Mouse (Mus musculus) ES-Bruce4 (cell line): Measurements from ENCODE around the gene Medag. TPM values are rescaled to one million over a fixed set of nuclear protein-coding genes. Genes with fewer than 3 reads are reported as not detected.
A peak's percentile ranks its signal among the peaks of the same experiment; 100 is the strongest.

ENCODE experiments used
- H3K27ac ChIP-seq: 2 replicates; pipeline ENCODE4 v1.5.1; 2012; ENCODE audit warnings: low read length, inconsistent platforms; ENCODE audit not compliant: insufficient read depth
- H3K27me3 ChIP-seq: 2 replicates; pipeline ENCODE4 v1.6.1; 2012; ENCODE audit warnings: mild to moderate bottlenecking, low read length, inconsistent platforms; ENCODE audit not compliant: control insufficient read depth, poor library complexity, insufficient read depth, severe bottlenecking
- H3K36me3 ChIP-seq: 2 replicates; pipeline ENCODE4 v1.6.1; 2012; ENCODE audit warnings: inconsistent platforms, mild to moderate bottlenecking, low read length, moderate library complexity; ENCODE audit not compliant: control insufficient read depth, poor library complexity, insufficient read depth, severe bottlenecking
- H3K4me1 ChIP-seq: one replicate; pipeline ENCODE4 v1.8.1; 2011; ENCODE audit warnings: low read length; ENCODE audit not compliant: control insufficient read depth, insufficient read depth
- H3K4me3 ChIP-seq: 2 replicates; pipeline ENCODE4 v1.5.1; 2011; ENCODE audit warnings: low read depth, mild to moderate bottlenecking, low read length
- H3K9ac ChIP-seq: 2 replicates; pipeline ENCODE4 v1.6.1; 2012; ENCODE audit warnings: low read depth, mild to moderate bottlenecking, inconsistent platforms; ENCODE audit not compliant: poor library complexity, severe bottlenecking
- H3K9me3 ChIP-seq: replicated peaks from 2 replicates; pipeline ENCODE4 v1.6.1; 2012; ENCODE audit warnings: mild to moderate bottlenecking, low read length, inconsistent platforms; ENCODE audit not compliant: control insufficient read depth, poor library complexity, insufficient read depth, severe bottlenecking
- CTCF ChIP-seq: IDR thresholded peaks from one replicate; pipeline ENCODE4 v1.8.1; 2011; ENCODE audit warnings: low read depth, low read length
- EP300 ChIP-seq: IDR thresholded peaks from 2 replicates; pipeline ENCODE4 v1.6.1; 2011; ENCODE audit warnings: low read depth, low read length; ENCODE audit not compliant: insufficient read depth
- POLR2A ChIP-seq: IDR thresholded peaks from one replicate; pipeline ENCODE4 v1.8.1; 2011; ENCODE audit warnings: low read length; ENCODE audit not compliant: insufficient read depth
- polyA plus RNA-seq: library from polyadenylated mRNA; stranded (reverse); fragments of >200 nt; gene quantifications from 2 replicates; pipeline ENCODE4 v1.2.4, GENCODE M21; 2011; ENCODE audit warnings: low read depth; ENCODE audit not compliant: missing spikeins, insufficient read depth, insufficient read length

Gene Medag
- polyA plus RNA-seq, 1 experiment = 0.30 TPM

DNA sequence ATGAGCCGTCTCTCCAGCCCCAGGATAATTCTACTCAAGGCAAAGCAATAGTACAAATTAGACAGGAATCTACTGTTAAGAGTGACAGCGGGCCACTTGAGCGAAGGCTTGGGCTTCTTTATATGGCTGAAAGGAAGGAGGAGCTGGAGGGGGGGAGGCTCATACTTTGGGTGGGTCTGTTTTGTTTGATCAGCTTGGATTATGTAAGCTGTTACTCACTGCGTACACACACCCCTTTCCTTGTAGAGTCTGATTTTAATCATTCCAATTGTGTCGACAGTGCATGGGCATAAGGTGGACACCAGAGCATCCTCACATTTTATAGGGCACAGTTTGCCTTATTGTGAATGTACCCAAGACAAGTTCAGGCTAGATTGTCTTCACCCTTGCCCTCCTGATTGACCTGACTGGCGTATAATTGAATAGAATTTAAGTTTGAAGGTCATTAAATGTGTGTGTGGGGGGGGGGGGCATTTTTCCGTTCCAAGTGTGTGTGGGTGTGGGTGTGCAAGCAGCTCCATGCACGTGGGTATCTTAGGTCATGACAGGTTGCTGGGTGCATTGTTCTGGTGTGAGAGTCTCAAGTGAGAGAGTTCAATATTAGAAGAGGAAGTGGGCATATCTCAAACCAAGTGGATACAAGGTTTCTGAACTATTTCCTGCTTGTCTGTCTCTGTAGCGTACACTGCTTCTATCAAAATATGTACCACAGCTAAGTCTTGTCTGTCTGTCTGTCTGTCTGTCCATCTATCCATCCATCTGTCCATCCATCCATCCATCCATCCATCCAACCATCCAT is 3.0 kb downstream of the Medag start:
- no peak overlapping the region for H3K4me3 ChIP-seq
- H3K9me3 ChIP-seq = no peaks in the 10 kb centered on the region
- TF ChIP-seq CTCF = no peak
- TF ChIP-seq EP300 = no peak
- TF ChIP-seq POLR2A = no peak
- no peaks in the 10 kb centered on the region for H3K36me3 ChIP-seq
- peaks cover 4% of the 10 kb centered on the region; the same call in 1 of the 2 replicates for H3K27me3 ChIP-seq
- no peak overlapping the region for H3K9ac ChIP-seq
- H3K4me1 ChIP-seq = no peaks in the 10 kb centered on the region
- no peak overlapping the region for H3K27ac ChIP-seq

DNA sequence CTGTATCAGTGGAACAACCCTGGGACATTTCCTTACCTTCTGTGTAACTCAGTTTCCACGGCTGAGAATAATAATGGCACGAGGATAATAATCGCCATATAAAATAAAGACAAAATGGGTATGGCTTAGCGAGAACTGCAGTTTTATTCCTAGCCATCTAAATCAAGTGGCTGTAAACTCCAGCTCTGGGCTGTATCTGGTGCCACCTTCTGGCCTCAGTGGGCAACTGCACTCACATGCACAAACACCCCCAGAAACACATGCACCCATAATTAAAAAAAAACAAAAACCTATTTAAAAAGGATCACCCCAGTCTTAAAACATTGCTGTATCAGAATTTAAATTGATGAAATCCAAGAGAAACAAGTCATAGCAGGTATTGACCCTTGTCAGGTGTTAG is 5.8 kb downstream of the Medag start:
- H3K4me1 ChIP-seq = no peaks in the 10 kb centered on the region
- no peaks in the 10 kb centered on the region for H3K9me3 ChIP-seq
- TF ChIP-seq EP300 (no peak), CTCF (peak; percentile 70)
- no peaks in the 10 kb centered on the region for H3K36me3 ChIP-seq
- no peak overlapping the region for H3K4me3 ChIP-seq
- no peak overlapping the region for H3K9ac ChIP-seq
- no peak overlapping the region for H3K27ac ChIP-seq
- H3K27me3 ChIP-seq = peaks cover 1% of the 10 kb centered on the region

DNA sequence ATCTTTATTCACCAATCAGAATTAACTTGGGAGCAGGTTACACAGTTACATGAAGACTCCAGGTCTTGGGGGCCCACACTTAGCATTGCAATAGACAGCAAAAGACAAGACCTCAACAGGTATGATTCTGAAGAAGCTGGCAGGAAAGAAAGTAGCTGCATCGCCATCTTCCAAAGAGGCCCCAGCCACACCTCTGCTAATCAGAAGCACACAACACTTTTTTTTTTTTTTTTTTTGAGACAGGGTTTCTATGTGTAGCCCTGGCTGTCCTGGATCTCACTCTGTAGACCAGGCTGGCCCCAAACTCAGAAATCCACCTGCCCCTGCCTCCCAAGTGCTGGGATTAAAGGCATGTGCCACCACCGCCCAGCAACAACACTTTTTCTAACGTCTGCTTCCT is 15.0 kb downstream of the Medag start:
- H3K9me3 ChIP-seq = no peaks in the 10 kb centered on the region

DNA sequence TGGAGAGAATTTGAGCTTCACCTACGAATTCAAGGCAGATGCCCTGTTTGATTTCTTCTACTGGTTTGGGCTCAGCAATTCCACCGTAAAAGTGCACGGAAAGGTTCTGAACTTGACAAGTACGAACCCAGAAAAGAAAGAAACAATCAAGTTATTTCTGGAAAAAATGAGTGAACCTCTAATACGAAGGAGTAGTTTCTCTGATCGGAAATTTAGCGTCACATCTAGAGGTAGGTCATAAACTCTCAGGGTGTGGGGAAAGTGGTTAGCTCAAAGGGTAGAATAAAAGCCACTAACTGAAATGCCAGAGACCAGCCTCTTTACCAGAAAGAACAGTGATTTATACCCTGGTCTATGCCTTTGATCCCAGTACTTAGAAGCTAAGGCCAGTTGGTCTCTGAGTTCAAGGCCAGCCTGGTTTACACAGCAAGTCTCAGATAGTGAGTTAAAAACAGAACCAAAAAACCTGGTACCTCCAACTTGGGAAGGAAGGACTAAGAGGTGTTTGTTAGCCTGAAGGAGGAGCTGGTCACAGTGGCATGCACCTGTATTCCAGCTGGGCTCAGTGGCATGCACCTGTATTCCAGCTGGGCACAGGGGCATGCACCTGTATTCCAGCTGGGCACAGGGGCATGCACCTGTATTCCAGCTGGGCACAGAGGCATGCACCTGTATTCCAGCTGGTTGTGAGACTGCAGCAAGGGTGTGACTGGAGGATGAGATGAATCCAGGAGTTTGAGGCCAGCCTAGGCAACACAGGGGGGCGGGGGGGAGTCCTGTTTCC is 15.9 kb downstream of the Medag start:
- no peak overlapping the region for H3K4me3 ChIP-seq
- H3K4me1 ChIP-seq = no peaks in the 10 kb centered on the region
- no peak overlapping the region for H3K27ac ChIP-seq
- no peaks in the 10 kb centered on the region for H3K27me3 ChIP-seq
- no peaks in the 10 kb centered on the region for H3K9me3 ChIP-seq
- TF ChIP-seq POLR2A = no peak
- no peak for TF ChIP-seq EP300
- TF ChIP-seq CTCF = no peak
- H3K36me3 ChIP-seq = no peaks in the 10 kb centered on the region
- H3K9ac ChIP-seq = no peak overlapping the region

More for the DNA sequence above, 15.0 kb downstream of the Medag start:
- Histone ChIP-seq H3K4me1 (no peaks in the 10 kb centered on the region), H3K9ac (no peak overlapping the region), H3K36me3 (no peaks in the 10 kb centered on the region), H3K27ac (no peak overlapping the region), H3K27me3 (no peaks in the 10 kb centered on the region), H3K4me3 (no peak overlapping the region)
- TF ChIP-seq POLR2A (no peak), CTCF (no peak), EP300 (no peak)

DNA sequence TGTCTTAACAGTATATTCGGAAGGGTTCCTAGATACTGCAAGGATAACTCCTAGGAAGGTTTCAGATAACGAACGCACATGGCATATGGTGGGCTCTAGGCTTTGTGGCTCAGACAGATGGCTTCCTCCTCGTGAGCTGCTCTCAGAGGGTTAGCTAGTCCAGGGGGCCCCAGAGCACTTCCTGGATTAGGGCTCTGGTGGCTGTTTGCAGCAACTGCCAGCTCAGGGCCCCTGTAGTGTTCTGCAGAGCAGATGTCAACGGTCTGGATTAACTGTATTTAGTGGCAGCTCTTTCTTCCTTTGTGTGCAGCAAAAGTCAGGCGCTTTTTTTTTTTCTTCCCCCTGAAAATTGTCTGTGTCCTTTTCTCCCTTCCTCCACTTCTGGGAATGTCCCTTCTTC is 16.8 kb downstream of the Medag start:
- Histone ChIP-seq H3K27ac (no peak overlapping the region), H3K9ac (no peak overlapping the region)

DNA sequence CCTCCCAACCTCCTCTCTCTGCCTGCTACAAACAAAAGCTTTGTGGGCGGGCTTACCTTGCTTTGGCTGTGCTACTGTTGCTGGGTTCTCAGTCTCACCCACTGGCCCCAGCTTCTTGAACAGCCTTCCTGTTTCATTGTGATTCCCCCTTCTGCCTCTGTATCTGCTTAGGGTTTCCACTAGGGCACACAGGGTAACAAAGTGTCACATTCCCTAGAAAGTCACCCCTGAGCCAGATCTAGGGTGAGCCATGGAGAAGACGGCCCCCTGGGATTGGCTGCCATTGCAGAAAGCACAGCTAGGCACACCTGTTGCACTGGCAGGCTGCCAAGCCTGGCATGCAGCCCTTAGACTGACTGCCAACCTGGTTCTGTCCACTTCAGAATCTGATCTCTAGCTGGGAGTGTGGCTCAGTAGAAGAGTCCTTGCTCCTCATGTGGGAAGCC is 17.3 kb downstream of the Medag start:
- H3K27me3 ChIP-seq = no peaks in the 10 kb centered on the region
- no peak overlapping the region for H3K27ac ChIP-seq
- no peaks in the 10 kb centered on the region for H3K4me1 ChIP-seq
- TF ChIP-seq POLR2A = no peak
- no peak for TF ChIP-seq EP300
- TF ChIP-seq CTCF = no peak
- no peak overlapping the region for H3K4me3 ChIP-seq
- H3K9me3 ChIP-seq = no peaks in the 10 kb centered on the region
- H3K36me3 ChIP-seq = no peaks in the 10 kb centered on the region
- no peak overlapping the region for H3K9ac ChIP-seq

More for the DNA sequence above, 16.8 kb downstream of the Medag start:
- Histone ChIP-seq H3K36me3 (no peaks in the 10 kb centered on the region), H3K9me3 (no peaks in the 10 kb centered on the region), H3K4me3 (no peak overlapping the region), H3K27me3 (no peaks in the 10 kb centered on the region), H3K4me1 (no peaks in the 10 kb centered on the region)
- 0 out of 2 replicates have a peak, but pooled peaks have one; percentile 17 for TF ChIP-seq EP300
- no peak for TF ChIP-seq POLR2A
